Mouse (Mus musculus) monocyte, adult 2 months (primary cell): ENCODE measurements around the gene Arhgap33.
"Not testable (repeated sequence)": the region's sequence is repeated elsewhere in the genome, so short reads cannot be mapped to it uniquely, and the experiment has no call there.

Experiments used
- DNase-seq, 2 experiments: peaks; one replicate each; pipeline ENCODE4 v3.0.0; 2022; ENCODE audit warnings: low spot score in 2 of 2, low read depth in 1 of 2

Gene Arhgap33

DNA sequence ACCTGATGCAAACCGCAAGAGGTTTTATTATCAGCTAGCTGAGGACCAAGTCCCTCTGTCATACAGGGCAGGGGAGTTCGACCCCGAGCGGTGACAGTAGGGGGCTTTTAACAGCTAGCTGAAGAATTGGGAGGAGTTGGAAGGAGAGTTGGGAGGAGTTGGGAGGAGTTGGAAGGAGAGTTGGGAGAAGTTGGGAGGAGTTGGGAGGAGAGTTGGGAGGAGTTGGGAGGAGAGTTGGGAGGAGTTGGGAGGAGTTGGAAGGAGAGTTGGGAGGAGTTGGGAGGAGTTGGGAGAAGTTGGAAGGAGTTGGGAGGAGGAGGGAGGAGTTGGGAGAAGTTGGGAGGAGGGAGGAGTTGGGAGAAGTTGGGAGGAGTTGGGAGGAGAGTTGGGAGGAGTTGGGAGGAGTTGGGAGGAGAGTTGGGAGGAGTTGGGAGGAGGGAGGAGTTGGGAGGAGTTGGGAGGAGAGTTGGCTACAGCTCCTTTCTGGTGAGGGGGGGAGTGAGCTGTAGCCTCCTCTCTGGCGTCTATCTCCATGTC, 39.3 kb downstream of the Arhgap33 start:
- DNase-seq: not testable (repeated sequence)

DNA sequence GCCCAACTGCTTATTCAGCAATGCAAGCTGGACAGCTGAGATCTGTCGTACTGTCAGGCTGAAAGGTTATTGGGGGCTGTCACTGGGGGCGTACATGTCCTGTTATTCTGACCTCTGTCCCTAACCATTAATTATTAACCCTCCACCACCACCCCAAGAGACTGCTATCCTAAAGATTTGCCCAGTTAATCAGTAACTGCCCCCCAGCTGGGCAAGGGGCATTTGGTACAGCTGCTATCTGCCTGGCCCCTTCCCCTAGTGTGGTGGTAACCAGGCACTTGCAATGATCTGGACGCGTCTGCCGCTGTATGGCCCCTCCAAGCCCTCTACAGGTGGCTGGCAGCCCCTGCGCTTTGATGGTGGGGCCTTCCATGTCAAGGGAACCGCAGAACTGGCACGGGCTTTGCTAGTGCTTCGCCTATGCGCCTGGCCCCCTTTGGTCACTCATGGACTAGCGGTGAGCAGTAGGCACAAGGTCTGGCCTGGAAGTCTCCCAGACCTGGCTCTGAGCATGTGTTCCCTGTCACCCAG, 41.4 kb downstream of the Arhgap33 start, which contains the start of gene Prodh2:
TSS of gene Prodh2 (plus strand) at position 222 of the 531 bp plus-strand sequence.
- DNase-seq: no peak

DNA sequence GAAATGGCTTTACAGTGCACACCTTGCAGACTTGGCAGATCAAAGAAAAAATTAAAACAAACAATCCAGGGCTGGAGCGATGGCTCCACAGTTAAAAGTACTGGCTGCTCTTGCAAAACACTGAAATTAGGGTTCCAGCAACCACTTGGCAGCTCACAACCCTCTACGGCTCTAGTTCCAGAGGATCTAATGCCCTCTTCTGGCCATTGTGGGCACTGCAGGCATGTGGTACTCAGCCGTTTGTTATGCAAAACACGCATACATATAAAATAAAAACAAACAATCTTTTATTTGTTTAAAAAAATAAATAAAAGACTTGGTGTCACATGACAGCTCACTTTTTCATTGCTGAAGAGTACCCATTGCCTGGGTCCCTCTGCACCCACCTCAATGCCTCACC, 42.1 kb downstream of the Arhgap33 start:
- DNase-seq: peak in 1 of 2 experiments; percentile 65

DNA sequence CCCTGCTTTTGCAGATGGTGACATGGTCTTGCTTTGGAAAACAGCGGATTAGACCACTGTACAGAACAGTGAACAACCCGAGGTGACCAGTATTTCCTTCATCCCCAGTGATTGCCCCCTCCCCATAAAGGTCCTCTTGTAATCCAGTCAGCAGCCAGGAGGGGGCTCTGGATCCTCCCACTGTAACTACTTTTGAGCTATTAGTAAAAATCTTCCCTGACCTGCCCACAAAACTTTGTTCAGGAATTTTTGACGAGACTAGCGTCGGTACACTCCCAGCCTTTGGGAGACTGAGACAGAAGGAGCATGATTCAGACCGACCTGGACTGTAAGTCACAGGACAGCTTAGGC, 43.9 kb downstream of the Arhgap33 start:
- DNase-seq: no peak

DNA sequence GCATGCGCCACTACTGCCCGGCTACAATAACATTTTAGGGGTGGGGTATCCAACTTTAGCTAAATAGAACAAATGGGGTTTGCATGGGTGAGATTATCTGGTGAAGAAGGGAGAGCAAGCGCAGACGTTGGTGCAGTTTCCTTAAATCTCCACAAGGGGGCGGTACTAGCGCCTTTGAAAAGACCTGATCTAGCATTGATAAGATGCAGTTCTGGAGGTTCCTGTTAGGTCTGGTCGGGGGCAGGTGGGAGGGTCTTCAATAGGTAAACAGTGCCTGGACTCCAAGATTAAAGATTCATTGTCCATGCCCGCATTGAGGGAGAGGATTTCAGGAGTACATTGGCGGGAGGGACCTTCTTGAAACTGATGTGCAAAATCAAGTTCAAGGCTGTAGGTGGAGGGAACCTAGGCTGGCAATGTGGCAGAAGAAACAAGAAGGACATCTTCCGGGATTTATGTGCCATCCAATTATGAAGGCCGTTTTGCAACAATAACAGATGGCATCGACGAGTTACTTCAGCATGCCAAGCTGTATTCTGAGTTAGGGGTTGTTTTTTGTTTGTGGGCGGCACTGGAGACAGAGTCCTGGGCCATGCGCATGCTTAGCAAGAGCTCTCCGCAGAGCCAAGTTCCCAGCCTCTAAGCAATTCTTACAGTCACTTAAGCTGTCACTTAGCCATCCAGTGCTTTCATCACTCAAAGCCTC, 44.5 kb downstream of the Arhgap33 start:
- DNase-seq: no peak

DNA sequence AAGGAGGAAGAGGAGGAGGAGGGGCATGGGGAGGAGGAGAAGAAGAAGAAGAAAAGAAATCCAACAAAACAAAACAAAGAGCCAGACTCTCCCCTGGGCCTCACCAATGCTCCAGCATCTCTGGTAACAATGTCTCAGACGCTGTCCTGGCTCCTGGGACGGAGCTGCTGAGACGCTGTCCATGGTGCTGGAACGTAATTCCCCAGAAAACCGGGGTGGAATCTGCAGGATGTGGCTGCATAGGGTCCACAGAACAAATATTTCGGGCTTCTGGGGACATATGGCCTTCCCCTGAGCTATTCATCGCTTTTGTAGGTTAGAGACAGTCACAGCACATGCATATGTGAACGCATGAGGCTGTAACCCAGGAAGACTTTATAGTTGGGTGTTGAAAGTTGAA, 50.6 kb downstream of the Arhgap33 start:
- DNase-seq: no peak

DNA sequence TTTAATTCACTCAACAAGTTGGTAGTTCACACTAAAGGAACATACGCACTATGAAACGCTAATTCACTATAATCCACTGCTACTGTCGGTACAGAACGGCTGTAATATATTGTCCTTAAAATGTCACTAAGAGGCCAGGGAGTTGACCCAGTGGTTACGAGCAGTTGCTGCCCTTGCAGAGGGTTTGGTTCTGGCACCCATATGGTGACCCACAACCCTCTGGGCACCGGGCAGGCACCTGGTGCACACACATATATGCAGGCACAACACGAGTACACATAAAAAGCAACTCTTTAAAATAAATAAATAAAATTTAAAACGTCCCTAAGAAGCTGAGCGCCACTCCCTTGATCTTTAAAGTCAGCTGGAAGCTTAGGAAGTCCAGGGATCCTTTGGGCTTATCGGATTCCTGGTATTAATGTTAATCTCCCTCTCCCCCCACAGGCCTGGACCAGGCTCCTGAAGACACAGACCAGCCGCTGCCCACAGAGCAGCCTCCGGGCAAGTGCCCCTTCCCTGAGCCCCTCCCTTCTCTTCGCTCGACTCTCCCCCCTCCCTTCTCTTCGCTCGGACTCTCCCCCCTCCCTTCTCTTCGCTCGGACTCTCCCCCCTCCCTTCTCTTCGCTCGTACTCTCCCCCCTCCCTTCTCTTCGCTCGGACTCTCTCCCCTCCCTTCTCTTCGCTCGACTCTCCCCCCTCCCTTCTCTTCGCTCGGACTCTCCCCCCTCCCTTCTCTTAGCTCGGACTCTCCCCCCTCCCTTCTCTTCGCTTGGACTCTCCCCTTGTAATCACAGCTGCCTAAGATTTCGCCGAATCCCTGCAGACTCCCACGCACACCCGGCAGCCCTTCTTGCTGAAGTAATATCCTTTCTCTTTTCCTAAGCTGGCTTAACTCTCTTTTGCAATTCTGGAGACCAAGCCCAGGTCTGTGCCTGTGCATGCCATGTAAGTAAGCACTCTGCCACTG, 57.2 kb downstream of the Arhgap33 start:
- no peak for DNase-seq

DNA sequence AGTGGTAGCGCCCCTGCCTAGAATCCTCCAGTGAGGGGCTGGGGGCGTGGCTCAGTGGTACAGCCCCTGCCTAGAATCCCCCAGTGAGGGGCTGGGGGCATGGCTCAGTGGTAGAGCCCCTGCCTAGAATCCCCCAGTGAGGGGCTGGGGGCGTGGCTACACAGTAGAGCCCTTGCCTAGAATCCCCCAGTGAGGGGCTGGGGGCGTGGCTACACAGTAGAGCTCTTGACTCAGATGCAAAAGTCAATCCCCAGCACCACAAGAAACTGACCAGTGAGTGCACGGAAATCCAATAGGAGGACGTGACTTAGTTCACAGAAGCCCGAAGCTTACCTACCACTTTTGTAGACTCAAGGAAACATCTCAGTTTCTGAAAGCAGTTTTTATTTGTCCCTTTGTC, 58.7 kb downstream of the Arhgap33 start:
- not testable (repeated sequence) for DNase-seq

DNA sequence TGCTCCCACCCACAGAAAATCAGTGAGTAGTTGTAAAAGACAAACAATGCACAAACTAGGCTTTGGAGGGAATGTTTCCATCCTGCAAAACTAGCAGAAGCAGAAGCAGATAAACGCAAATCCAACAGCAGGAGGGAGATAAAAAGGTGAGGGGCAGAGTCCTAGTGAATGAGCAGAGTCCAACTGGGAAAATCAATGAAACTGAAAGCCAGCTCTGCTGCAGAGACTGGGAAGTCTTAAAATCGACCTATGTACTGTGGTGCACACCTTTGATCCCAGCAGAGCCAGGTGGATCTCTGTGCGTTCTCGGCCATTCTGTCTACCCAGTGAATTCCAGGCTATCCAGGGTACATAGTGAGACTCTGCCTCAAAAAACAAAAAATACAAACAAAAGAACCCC, 59.9 kb downstream of the Arhgap33 start:
- no peak for DNase-seq

DNA sequence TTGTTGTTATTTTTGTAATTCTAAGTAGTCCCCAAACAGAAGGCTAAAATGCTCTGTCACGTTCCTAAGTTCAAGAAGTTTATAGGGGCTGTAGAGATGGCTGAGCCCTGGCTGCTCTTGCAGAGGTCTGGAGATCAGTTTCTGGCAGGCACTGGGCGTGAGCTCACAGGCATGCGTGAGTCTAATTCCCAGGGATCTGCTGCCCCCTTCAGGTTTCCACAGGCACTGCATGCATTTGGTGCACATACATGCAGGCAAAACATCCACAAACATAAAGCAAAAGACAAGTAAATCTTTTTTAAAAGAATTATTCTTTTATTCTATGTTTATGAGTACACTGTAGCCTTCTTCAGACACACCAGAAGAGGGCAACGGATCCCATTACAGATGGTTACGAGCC, 62.4 kb downstream of the Arhgap33 start:
- DNase-seq: peak in 1 of 2 experiments; percentile 34
